Mouse (Mus musculus): Measurements from ENCODE around the gene Hmcn2. TPM values are rescaled to one million over a fixed set of nuclear protein-coding genes. Genes with fewer than 3 reads are reported as not detected.
A peak's percentile ranks its signal among the peaks of the same experiment; 100 is the strongest.

Hmcn2 gene
- polyA plus RNA-seq, 1 experiment = 0.96 TPM

DNA sequence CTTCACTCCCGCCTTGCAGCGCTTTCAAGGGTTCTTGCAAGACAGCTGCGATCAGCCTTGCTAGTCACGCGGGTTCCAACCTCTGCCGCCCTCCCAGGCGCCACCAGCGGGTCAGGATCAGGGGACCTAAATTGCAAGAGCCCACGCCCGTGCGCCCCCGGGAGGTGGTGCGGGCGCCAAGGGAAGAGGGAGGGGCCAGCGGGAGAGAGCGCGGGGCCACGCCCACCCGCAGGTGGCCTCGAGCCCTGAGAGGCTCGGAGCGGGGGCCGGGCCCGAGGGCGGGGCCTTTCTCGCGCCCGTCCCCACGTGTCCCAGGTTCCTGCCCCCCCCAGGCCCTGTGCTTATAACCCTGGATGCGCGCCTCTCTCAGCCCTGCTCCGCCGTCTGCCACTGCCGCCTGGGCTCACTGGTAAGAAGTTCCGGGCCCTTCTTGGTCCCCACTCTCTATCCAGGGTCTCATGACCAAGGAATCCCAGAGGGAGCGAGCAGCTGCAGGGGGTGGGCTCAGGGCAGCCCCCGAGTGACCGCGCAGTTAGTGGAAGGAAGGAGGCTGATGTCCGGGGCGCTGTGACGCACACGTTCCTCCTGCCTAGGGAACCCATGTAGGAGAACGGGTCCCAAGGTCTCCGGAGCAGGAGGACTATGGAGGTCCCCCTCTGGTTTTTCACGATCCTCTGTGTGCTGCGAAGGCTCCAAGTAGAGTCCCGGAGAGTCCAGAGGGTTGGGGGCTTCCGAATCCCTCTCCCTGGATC, 155.9 kb downstream of the Hmcn2 start, which contains the start of gene Ass1:
Gene Ass1, plus strand, starts transcription at position 277 of the 752 bp plus-strand sequence.
- no peak for TF ChIP-seq CTCF (IDR thresholded peaks at IDR 0.05; ENCODE audit: borderline replicate concordance, extremely low read depth, insufficient read depth, insufficient read length)
- no peak for TF ChIP-seq POLR2A (IDR thresholded peaks at IDR 0.05; ENCODE audit: borderline replicate concordance, extremely low read depth, insufficient read depth, insufficient read length, poor library complexity, severe bottlenecking)
- DNase-seq (ENCODE audit: low read depth) = peak; percentile 62

GRCm38 (mm10) chr2:31470683-31471385, 156.6 kb downstream of the Hmcn2 start:
- DNase-seq (ENCODE audit: low read depth) = no peak
- TF ChIP-seq CTCF (IDR thresholded peaks at IDR 0.05; ENCODE audit: borderline replicate concordance, extremely low read depth, insufficient read depth, insufficient read length) (no peak), POLR2A (IDR thresholded peaks at IDR 0.05; ENCODE audit: borderline replicate concordance, extremely low read depth, insufficient read depth, insufficient read length, poor library complexity, severe bottlenecking) (no peak)

DNA sequence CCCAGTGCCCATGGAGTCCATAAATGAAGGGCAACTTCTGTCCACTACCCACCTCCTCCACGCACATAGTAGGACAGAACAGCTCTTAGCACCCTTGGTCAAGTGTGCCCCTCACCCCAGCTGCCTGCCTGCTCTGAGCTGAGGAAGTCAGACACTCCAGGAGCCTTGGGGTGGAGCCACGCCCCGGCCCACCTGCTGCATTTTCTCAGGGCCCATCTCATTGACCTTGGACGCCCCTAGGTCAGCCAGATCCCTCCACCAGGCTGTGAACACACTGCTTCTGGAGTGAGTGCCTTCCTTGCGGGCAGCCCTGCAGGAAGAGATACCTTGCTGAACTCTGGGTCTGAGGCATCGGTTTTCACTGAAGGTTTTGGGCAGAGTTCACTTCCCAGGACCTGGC, 157.4 kb downstream of the Hmcn2 start:
- no peak for DNase-seq (ENCODE audit: low read depth)
- TF ChIP-seq CTCF (IDR thresholded peaks at IDR 0.05; ENCODE audit: borderline replicate concordance, extremely low read depth, insufficient read depth, insufficient read length) (no peak), POLR2A (IDR thresholded peaks at IDR 0.05; ENCODE audit: borderline replicate concordance, extremely low read depth, insufficient read depth, insufficient read length, poor library complexity, severe bottlenecking) (no peak)

GRCm38 (mm10) chr2:31472406-31473065, 158.3 kb downstream of the Hmcn2 start:
- no peak for DNase-seq (ENCODE audit: low read depth)
- TF ChIP-seq POLR2A (IDR thresholded peaks at IDR 0.05; ENCODE audit: borderline replicate concordance, extremely low read depth, insufficient read depth, insufficient read length, poor library complexity, severe bottlenecking) = no peak
- peak; percentile 58; the same call in 1 of the 2 replicates for TF ChIP-seq CTCF (IDR thresholded peaks at IDR 0.05; ENCODE audit: borderline replicate concordance, extremely low read depth, insufficient read depth, insufficient read length)

DNA sequence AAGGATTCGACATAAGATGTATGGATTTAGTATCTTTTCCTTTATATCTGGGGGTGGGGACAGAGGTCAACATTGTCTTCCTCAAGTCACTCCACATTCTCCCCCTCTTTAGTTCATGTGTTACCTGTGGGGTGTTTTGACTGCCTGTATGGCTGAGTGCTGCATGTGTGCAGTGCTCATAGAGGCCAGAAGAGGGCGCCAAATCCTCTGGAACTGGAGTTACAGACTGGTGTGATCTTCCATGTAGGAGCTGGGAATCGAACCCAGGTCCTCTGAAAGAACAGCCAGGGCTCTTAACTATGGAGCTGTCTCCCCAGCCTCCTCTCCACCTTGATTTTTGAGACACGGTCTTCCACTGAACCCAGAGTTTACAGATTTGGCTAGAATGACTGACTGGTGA, 159.7 kb downstream of the Hmcn2 start:
- peak; percentile 45; the same call in 1 of the 2 replicates for TF ChIP-seq CTCF (IDR thresholded peaks at IDR 0.05; ENCODE audit: borderline replicate concordance, extremely low read depth, insufficient read depth, insufficient read length)
- TF ChIP-seq POLR2A (IDR thresholded peaks at IDR 0.05; ENCODE audit: borderline replicate concordance, extremely low read depth, insufficient read depth, insufficient read length, poor library complexity, severe bottlenecking) = no peak

GRCm38 (mm10) chr2:31474686-31475085, 160.5 kb downstream of the Hmcn2 start:
- no peak for DNase-seq (ENCODE audit: low read depth)
- TF ChIP-seq POLR2A (IDR thresholded peaks at IDR 0.05; ENCODE audit: borderline replicate concordance, extremely low read depth, insufficient read depth, insufficient read length, poor library complexity, severe bottlenecking) (no peak), CTCF (IDR thresholded peaks at IDR 0.05; ENCODE audit: borderline replicate concordance, extremely low read depth, insufficient read depth, insufficient read length) (no peak)

More for the DNA sequence above, 159.7 kb downstream of the Hmcn2 start:
- no peak for DNase-seq (ENCODE audit: low read depth)

- no peak for DNase-seq (ENCODE audit: low read depth)
- TF ChIP-seq CTCF (IDR thresholded peaks at IDR 0.05; ENCODE audit: borderline replicate concordance, extremely low read depth, insufficient read depth, insufficient read length) (no peak), POLR2A (IDR thresholded peaks at IDR 0.05; ENCODE audit: borderline replicate concordance, extremely low read depth, insufficient read depth, insufficient read length, poor library complexity, severe bottlenecking) (no peak)
Observed at GRCm38 (mm10) chr2:31476107-31476820, 162.0 kb downstream of the Hmcn2 start.

GRCm38 (mm10) chr2:31477234-31478161, 163.3 kb downstream of the Hmcn2 start:
- no peak for DNase-seq (ENCODE audit: low read depth)
- no peak for TF ChIP-seq CTCF (IDR thresholded peaks at IDR 0.05; ENCODE audit: borderline replicate concordance, extremely low read depth, insufficient read depth, insufficient read length)
- TF ChIP-seq POLR2A (IDR thresholded peaks at IDR 0.05; ENCODE audit: borderline replicate concordance, extremely low read depth, insufficient read depth, insufficient read length, poor library complexity, severe bottlenecking) = no peak

GRCm38 (mm10) chr2:31482914-31483575, 168.8 kb downstream of the Hmcn2 start:
- no peak for TF ChIP-seq POLR2A (IDR thresholded peaks at IDR 0.05; ENCODE audit: borderline replicate concordance, extremely low read depth, insufficient read depth, insufficient read length, poor library complexity, severe bottlenecking)
- TF ChIP-seq CTCF (IDR thresholded peaks at IDR 0.05; ENCODE audit: borderline replicate concordance, extremely low read depth, insufficient read depth, insufficient read length) = peak; percentile 86; the same call in 1 of the 2 replicates
- peak; percentile 93 for DNase-seq (ENCODE audit: low read depth)

Measured in brain, embryonic 14.5 days (tissue).